Mouse (Mus musculus) small intestine, adult 2 months (tissue): ENCODE data around the gene Mgat5b. TPM values are rescaled to one million over a fixed set of nuclear protein-coding genes. Genes with fewer than 3 reads are reported as not detected.

ENCODE experiments used
- H3K27ac ChIP-seq: fragments of 200-500 bp; 2 replicates; pipeline ENCODE4 v1.5.1; 2012; ENCODE audit warnings: low read depth, low read length, control low read depth, inconsistent platforms; ENCODE audit not compliant: insufficient read depth
- H3K27me3 ChIP-seq: fragments of 200-500 bp; 2 replicates; pipeline ENCODE4 v1.6.1; 2012; ENCODE audit warnings: mild to moderate bottlenecking, moderate library complexity, low read length, inconsistent platforms; ENCODE audit not compliant: control insufficient read depth, insufficient read depth
- H3K36me3 ChIP-seq: fragments of 200-500 bp; 2 replicates; pipeline ENCODE4 v1.6.1; 2012; ENCODE audit warnings: mild to moderate bottlenecking, low read length, control low read depth, inconsistent platforms; ENCODE audit not compliant: control insufficient read depth, insufficient read depth
- H3K4me1 ChIP-seq: fragments of 200-500 bp; 2 replicates; pipeline ENCODE4 v1.6.1; 2012; ENCODE audit warnings: low read length, inconsistent platforms, mixed read lengths; ENCODE audit not compliant: control insufficient read depth, insufficient read depth, insufficient read length
- H3K4me3 ChIP-seq: fragments of 200-500 bp; 2 replicates; pipeline ENCODE4 v1.5.1; 2012; ENCODE audit warnings: low read depth, mild to moderate bottlenecking, control low read depth, inconsistent platforms, low read length, moderate library complexity
- CTCF ChIP-seq: fragments of 200-500 bp; IDR thresholded peaks from 2 replicates; pipeline ENCODE4 v1.5.1; 2012; ENCODE audit warnings: low read depth, mild to moderate bottlenecking, control low read depth, inconsistent platforms, low read length, moderate library complexity, mixed read lengths; ENCODE audit not compliant: insufficient replicate concordance, insufficient read length; ENCODE audit errors: extremely low read depth
- POLR2A ChIP-seq: fragments of 200-500 bp; IDR thresholded peaks from 2 replicates; pipeline ENCODE4 v1.6.1; 2012; ENCODE audit warnings: low read depth, mild to moderate bottlenecking, control low read depth, inconsistent platforms, low read length, moderate library complexity
- WGBS: fragments of 180-500 bp; shearing (Covaris S2); methylation state at CpG from one replicate; pipeline ENCODE4 v1.1.7; 2018; 5-methylcytosine and 5-hydroxymethylcytosine counted together
- polyA plus RNA-seq: library from polyadenylated mRNA; depleted of rRNA; stranded (reverse); fragments of >200 nt; gene quantifications from 2 replicates; pipeline ENCODE4 v1.2.3, GENCODE M21; 2012; rRNA removed

Gene Mgat5b
- 0.03 and 0.04 TPM in 2 replicates for polyA plus RNA-seq

- no peak within 1 kb of the TSS for H3K27ac ChIP-seq
- 2% methylated on average over 89 of the region's 90 CpGs for WGBS
- H3K4me1 ChIP-seq = peaks cover 2% of the 10 kb centered on the region; the same call in 1 of the 2 replicates
- TF ChIP-seq POLR2A (no peak), CTCF (peak; percentile 80)
- no peaks in the 10 kb centered on the region for H3K36me3 ChIP-seq
- peak within 1 kb of the TSS; percentile 57 for H3K4me3 ChIP-seq
- peaks cover 36% of the 10 kb centered on the region for H3K27me3 ChIP-seq
These were observed at the start of gene Mgat5b for GRCm38 (mm10) chr11:116918323-116919185. TSS of gene Mgat5b (plus strand) at chr11:116918863.

- Histone ChIP-seq H3K4me1 (no peaks in the 10 kb centered on the region), H3K27ac (no peak overlapping the region), H3K4me3 (no peak overlapping the region), H3K27me3 (no peaks in the 10 kb centered on the region), H3K36me3 (peaks cover 64% of the 10 kb centered on the region)
- TF ChIP-seq CTCF (no peak), POLR2A (no peak)
- WGBS = 86% methylated on average over 8 of the region's 8 CpGs
These were observed 49.4 kb upstream of the Mgat5b start for GRCm38 (mm10) chr11:116869223-116869622.

- TF ChIP-seq CTCF (no peak), POLR2A (no peak)
- Histone ChIP-seq H3K36me3 (peaks cover 66% of the 10 kb centered on the region), H3K27ac (no peak overlapping the region)
These were observed 49.0 kb upstream of the Mgat5b start for GRCm38 (mm10) chr11:116869641-116870040.

GRCm38 (mm10) chr11:116871538-116871937 is 47.1 kb upstream of the Mgat5b start:
- 93% methylated on average over 9 of the region's 9 CpGs for whole genome bisulfite sequencing

More at GRCm38 (mm10) chr11:116869641-116870040, 49.0 kb upstream of the Mgat5b start:
- H3K4me3 ChIP-seq = no peak overlapping the region
- H3K4me1 ChIP-seq = no peaks in the 10 kb centered on the region
- 84% methylated on average over 4 of the region's 4 CpGs for WGBS
- H3K27me3 ChIP-seq = no peaks in the 10 kb centered on the region

GRCm38 (mm10) chr11:116873987-116874386 is 44.7 kb upstream of the Mgat5b start:
- TF ChIP-seq POLR2A (no peak), CTCF (no peak)
- H3K27me3 ChIP-seq = no peaks in the 10 kb centered on the region
- WGBS = 92% methylated on average over 20 of the region's 20 CpGs

More at GRCm38 (mm10) chr11:116871538-116871937, 47.1 kb upstream of the Mgat5b start:
- Histone ChIP-seq H3K4me1 (no peaks in the 10 kb centered on the region), H3K27me3 (no peaks in the 10 kb centered on the region), H3K4me3 (no peak overlapping the region), H3K27ac (no peak overlapping the region), H3K36me3 (peaks cover 52% of the 10 kb centered on the region)
- TF ChIP-seq CTCF = no peak
- TF ChIP-seq POLR2A = no peak

GRCm38 (mm10) chr11:116878454-116878853 is 40.2 kb upstream of the Mgat5b start:
- Histone ChIP-seq H3K4me3 (no peak overlapping the region), H3K27me3 (no peaks in the 10 kb centered on the region), H3K4me1 (no peaks in the 10 kb centered on the region), H3K27ac (no peak overlapping the region), H3K36me3 (peaks cover 15% of the 10 kb centered on the region)
- 35% methylated on average over 8 of the region's 8 CpGs for WGBS
- no peak for TF ChIP-seq CTCF
- TF ChIP-seq POLR2A = no peak

More at GRCm38 (mm10) chr11:116873987-116874386, 44.7 kb upstream of the Mgat5b start:
- H3K36me3 ChIP-seq = peaks cover 44% of the 10 kb centered on the region
- no peak overlapping the region for H3K27ac ChIP-seq
- H3K4me3 ChIP-seq = no peak overlapping the region
- H3K4me1 ChIP-seq = no peaks in the 10 kb centered on the region

- Histone ChIP-seq H3K36me3 (no peaks in the 10 kb centered on the region), H3K27me3 (0 out of 2 replicates have a peak, but pooled peaks cover 3% of the 10 kb centered on the region), H3K27ac (no peak overlapping the region), H3K4me1 (no peaks in the 10 kb centered on the region; the same call in 1 of the 2 replicates), H3K4me3 (no peak overlapping the region)
- WGBS = 63% methylated on average over 7 of the region's 7 CpGs
- no peak for TF ChIP-seq CTCF
- TF ChIP-seq POLR2A = no peak
These were observed 37.8 kb upstream of the Mgat5b start for GRCm38 (mm10) chr11:116880839-116881238.
